Mouse (Mus musculus): ENCODE results near the gene Dip2b.

DNA sequence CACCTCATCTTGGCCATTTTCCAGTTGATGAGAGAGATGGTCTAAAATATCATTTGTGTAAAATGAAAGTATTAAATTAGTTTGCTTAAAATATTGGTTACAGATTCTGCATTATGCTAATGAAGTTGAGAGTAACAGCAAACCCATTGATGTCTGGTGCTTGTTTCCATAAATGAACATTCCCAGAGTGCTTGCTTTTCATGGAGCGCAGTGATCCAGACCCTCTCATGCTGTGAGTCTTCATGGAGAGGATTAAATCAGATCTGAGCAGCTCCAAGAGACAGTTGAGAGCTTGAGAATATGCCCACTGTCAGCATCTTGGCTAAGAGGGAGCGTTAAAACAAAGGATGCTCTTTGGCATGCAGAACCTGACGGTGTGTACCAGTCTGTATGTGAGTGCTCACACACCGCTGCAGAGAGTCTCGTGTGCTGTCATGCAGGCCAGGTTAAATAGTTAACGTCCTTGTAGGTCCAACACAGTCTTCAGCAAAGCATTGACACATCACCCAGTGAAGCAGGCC is 43.1 kb downstream of the Dip2b start:
- TF ChIP-seq POLR2A (IDR thresholded peaks at IDR 0.05; ENCODE audit: insufficient read depth, low read length), result no peak
- TF ChIP-seq CTCF (IDR thresholded peaks at IDR 0.05; ENCODE audit: low read depth, low read length), result no peak
- no peak for TF ChIP-seq EP300 (IDR thresholded peaks at IDR 0.05; ENCODE audit: insufficient read depth, low read depth, low read length)

All from ES-Bruce4 (cell line).